Mouse (Mus musculus) Muller cell, postnatal 12 days (primary cell): ENCODE measurements around the gene Cenpv.
"Not testable (repeated sequence)": the region's sequence is repeated elsewhere in the genome, so short reads cannot be mapped to it uniquely, and the experiment has no call there.

Source experiments
- DNase-seq: peaks from one replicate; pipeline ENCODE4 v3.0.0-alpha.2; 2015; ENCODE audit errors: inconsistent ontology term

Gene Cenpv

DNA sequence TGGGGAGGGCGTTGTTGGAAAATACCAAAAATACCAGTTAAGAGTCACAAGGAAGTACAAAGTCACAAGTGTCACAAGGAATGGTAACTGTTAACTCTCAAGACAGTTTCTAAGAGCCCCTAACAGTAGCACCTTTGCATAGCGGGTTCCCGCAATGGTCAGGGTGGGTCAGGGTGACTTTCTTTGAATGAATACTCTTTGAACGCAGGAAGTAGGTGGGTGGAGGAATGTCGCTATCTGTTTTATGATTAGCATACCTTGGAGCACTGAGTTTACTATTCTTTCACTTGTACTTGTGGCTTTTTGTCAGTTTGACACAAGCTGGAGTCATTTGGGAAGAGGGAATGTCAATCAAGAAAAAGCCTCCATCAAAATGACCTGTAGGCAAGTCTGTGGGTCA lies 30.2 kb downstream of the Cenpv start:
- DNase-seq = not testable (repeated sequence)

DNA sequence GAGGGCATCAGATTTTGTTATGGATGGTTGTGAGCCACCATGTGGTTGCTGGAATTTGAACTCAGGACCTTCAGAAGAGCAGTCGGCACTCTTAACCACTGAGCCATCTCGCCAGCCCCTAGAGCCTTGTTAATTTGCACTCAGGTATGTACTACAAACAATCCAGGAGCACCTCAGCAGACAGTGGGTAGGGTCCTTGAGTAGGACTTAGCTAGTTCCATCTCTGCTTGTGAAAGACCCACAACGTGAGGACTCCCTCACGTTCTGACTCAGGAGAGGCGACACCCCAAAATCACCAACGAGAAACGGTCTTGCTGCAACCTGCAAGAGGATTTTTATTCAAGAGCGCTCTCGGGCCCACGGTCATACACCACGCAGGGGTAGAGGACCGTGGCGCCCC lies 30.7 kb downstream of the Cenpv start:
- not testable (repeated sequence) for DNase-seq

DNA sequence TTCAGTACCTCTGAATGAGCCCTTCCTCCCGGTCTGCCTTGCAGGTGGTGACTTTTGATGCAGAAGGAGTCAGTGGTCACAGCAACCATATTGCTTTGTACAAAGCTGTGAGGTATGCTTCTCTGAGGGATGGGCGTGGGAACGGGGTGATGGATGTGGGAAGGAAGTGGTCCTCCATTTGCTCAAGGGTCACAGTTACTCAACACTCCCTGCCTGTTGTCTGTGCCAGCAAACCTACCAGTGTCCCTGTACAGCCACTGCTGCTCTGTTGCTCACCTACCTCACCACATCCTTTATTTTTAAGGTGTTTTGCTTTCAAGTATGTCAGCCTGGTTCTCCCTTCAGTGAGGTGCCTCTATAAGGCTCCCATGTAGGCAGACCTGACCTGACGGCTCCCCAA lies 31.4 kb downstream of the Cenpv start:
- DNase-seq = no peak

DNA sequence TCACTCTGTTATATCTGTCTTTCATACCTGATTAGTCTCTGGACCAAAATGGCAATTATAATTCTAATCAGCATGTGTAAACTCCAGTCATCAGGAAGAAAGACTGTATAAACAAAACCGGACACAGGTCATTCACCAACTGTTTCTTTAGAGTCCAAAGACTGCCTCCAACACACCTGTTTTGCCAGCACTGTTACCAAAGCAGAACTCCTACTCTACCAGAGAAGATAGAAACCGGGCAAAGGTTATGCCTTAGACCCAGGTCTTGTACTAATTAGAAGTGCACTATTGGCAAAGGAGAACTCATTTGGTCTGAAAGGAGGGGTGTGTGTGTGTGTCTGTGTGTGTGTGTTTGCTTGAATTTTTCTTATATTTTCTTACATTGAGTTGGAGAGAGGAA lies 38.5 kb downstream of the Cenpv start:
- DNase-seq = no peak

DNA sequence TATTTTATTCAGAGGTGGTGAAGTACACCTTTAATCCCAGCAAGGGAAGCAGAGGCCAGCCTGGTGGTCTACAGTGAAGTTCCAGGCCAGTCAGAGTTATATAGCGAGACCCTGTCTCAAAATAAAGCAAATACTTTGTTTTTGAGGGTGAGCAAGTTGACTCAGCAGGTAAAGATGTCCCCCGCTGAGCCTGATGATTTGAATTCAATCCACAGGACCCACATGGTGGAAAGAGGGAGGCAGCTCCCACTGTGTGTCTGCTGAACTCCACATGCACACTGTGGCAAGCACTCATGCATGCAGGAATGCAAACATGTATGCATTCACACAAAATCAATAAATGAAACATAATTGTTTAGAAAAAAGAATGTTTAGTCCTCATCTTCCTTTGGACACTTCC lies 40.3 kb downstream of the Cenpv start:
- no peak for DNase-seq

DNA sequence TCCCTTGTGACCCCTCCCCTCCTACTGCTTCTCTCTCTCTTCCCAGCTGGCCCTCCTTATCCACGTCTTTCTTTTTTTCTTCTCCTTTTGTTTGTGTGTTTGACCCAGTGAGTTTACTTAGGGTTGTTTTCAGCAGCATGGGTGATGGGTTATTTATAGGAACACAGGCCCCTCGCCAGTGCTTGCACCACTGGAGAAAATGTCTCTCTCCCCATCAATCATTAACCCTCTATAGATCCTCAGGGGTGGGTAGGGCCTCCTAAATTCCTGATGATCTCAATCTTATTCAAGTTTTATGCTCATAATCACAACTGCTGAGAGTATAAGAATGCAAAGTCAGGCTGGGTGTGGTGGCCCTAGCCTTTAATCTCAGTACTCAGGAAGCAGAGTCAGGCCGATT lies 41.9 kb downstream of the Cenpv start:
- DNase-seq = no peak

DNA sequence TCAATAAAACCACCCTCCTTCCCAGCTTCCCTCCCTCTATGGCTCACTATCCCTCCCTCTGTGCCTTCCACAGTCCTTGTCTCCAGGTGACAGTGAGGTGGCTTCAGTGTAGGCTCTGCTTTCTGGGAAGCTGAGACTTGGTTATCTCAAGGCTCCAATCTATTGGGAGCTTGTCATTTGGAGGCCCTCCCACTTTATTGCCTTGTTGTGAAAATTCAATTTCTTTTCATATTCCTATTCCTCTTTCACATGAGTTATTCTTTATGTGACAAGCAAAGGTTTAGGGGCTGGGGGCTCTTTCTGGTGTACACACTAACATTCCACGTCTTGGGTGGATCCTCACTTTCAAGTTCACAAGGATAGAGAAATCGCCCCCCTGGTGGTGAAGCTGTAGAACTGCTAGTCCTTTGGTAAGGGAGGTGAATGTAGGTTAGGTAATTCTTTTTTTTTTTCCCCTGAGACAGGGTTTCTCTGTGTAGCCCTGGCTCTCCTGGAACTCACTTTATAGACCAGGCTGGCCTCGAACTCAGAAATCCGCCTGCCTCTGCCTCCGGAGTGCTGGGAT lies 42.8 kb downstream of the Cenpv start:
- peak; percentile 32 for DNase-seq

DNA sequence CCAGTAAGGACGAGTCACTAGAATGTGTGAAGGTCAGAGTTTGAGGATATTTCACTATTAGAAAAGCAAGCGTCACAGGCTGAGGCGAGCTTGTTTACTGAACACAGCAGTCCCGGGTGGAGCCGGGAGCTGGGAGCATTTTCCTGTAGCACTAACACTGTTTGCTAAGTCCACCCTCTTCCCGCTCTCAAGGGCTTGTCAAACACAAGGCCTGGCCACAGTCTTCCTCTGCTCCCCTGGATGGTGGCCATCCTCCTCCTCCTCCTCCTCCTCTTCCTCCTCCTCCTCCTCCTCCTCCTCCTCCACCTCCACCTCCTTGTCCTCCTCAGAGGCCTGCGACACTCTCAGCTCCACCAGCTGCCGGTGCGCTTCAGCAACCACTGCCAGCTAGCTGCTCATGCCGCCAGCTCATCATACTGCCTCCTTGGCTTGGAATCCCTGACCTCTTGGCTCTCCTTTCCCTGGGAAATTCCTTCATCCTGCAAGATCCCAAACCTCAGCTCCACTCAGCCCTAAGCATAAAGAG lies 43.7 kb downstream of the Cenpv start:
- no peak for DNase-seq

DNA sequence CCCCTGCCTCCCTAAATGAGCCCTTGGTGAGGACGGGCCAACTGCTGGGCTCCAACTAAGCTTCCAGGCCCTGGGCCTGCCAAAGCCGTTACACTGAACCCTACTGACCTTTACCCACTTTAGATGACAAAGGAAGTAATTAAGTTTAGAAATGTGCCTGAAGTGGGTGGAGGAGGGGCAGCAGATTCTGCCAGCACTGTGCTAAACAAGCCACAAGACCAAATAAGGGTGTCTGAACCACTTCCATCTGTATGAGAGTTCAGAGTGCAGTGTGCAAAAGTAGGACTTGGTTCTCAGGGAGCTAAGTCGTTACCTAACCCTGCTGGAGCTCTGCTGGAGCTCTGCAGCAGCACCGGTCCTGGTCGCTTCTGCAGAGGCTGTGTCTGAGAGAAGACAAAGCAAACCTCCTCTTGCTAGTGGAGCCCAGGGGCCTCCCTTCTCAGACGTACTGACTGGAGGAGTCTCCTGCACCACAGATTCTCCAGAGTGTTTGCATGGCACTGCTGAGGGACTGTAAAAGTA lies 44.2 kb downstream of the Cenpv start:
- peak; percentile 92 for DNase-seq

DNA sequence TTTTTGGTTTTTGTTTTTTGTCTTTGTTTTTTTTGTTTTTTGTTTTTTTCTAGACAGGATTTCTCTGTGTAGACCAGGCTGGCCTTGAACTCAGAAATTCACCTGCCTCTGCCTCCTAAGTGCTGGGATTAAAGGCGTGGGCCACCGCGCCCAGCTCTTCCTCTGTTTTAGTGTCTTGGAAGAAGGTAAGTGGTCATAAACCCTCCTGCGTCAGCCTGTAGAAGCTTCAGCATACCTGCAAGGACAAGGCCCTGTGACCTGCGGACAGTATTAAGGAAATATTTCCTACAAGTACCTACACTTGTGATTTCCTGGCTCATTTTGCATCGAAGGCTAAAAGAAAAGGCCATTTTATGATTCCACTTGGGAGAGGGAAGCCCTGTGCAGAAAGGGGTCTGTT lies 45.4 kb downstream of the Cenpv start:
- no peak for DNase-seq

DNA sequence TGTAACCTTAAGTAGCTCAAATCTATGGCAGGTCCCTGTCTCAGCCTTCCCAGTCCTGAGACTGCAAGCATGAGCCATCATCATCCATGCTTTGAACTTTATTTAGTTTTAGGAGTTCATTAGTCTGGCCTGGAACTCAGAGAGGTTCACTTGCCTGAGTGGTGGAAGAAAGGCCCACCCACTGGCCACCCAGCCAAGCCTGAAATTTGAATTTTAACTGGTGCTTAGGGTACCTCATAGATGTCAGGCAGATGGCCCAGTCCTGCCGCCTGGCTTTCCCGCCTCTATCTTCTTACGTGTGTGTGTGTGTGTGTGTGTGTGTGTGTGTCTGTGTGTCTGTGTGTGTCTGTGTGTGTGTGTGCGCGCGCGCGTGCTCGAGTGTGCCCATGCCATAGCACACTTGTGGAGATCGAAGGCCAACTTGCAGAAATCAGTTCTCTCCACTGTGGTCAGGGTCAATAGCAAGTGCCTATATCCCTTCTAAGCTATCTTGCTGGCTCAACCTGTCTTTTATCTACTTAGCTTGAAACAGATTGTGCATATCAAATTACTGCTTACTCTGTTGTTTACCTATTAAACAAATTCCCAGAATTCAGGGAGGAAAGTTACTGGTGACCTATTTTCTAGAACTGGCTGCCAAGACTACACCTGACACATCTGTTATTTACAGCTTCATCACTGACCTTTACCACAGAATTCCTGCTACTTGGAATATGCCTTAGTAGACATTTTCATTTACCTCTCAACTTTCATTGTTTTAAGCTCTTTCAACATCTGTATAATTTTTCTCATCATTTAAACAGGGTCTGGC lies 51.3 kb downstream of the Cenpv start:
- no peak for DNase-seq

DNA sequence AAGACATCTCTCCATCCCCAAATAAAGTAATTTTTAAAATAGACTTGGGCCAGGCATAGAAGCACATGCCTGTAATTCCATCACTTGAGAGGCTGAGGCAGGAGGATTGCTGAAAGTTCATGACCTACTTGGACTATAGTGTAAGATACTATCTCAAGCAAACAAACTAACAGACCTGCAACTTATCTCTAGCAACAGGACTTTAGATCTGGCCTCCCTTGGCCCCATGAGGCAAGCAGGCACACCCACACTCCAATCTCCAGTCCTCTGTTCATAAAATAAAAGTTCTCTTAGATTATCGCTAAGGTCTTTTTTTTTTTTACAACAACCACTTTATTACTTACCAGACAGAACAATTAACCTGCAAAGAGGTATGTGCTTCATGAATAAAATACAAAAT lies 52.1 kb downstream of the Cenpv start:
- no peak for DNase-seq

DNA sequence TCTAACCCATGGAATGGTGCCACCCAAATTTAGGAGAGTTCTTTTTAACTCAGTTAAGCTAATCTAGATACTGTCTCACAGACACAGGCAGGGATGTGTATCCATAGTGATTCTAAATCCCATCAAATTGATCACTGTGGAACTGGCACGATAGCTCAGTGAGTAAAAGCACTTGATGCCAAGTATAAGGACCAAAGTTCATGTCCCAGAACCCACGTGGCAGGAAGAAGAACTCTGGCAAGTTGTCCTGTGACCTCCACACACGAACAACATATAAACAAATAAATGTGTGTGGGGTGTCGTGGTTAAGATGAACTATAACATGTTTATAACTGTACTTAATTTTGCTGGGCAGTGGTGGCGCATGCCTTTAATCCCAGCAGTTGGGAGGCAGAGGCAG lies 59.5 kb downstream of the Cenpv start:
- no peak for DNase-seq

DNA sequence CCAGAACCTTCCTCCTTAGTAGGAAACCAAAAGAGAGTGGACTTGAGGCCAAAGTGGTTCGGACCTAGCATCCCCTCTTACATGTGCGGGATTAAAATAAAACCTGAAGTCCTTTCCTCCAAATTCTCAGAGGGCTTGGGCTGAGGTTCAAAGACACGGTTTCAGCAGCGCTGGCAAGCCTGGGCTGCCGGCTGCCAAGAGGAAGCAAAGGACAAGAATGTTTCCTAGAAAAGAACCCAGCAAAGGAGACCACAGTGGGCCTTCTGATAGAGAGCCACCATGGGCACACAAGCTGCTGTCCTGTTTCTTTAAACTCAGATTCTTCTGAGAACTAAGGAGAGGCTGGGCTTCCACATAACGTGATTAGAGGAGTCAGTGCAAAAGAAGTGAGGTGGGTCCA lies 60.1 kb downstream of the Cenpv start:
- peak; percentile 29 for DNase-seq

DNA sequence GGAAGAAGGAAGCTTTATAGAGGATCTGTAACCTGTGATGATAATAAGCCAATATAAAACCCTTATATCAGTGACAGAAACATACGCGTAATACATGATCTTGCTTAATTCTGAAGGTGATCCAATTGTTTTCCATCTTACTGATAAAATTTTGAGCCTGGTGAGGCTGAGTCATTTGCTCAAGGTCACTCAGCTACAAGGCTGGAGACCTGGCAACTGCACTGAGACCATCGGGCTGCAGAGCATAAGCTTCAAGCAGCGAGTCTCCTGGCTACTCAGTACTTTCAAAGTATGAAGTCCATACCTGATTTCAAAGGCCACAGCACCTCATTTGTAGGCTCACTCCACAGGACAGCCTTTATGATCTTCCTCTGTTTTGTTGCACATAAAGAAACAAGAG lies 62.9 kb downstream of the Cenpv start:
- DNase-seq = no peak
